Mouse (Mus musculus): ENCODE results near the gene Shtn1. TPM values are rescaled to one million over a fixed set of nuclear protein-coding genes. Genes with fewer than 3 reads are reported as not detected.

The Shtn1 gene
- polyA plus RNA-seq, 1 experiment from 2014 or later, result 2.7 TPM

GRCm38 (mm10) chr19:59074381-59074780, 1.5 kb downstream of the Shtn1 start:
- H3K4me2 ChIP-seq (ENCODE audit: low read depth), result no peak overlapping the region; the same call in 1 of the 2 replicates
- WGBS, result 63% methylated on average over 3 of the region's 3 CpGs
- ATAC-seq (ENCODE audit: insufficient read depth, low FRiP score, low TSS enrichment) (no peak), DNase-seq (ENCODE audit: low spot score) (no peak)
- no peak overlapping the region for H3K9ac ChIP-seq (ENCODE audit: low read length)
- no peaks in the 10 kb centered on the region for H3K9me3 ChIP-seq (ENCODE audit: control insufficient read depth, low read length)
- H3K36me3 ChIP-seq (ENCODE audit: control insufficient read depth, insufficient read depth, low read length), result no peaks in the 10 kb centered on the region
- H3K27ac ChIP-seq (ENCODE audit: low read depth, low read length), result no peak overlapping the region
- H3K4me1 ChIP-seq (ENCODE audit: control insufficient read depth, insufficient read depth, low read length), result peaks cover 5% of the 10 kb centered on the region; the same call in 1 of the 2 replicates
- no peak overlapping the region for H3K4me3 ChIP-seq (ENCODE audit: low read depth, low read length)
- peaks cover 28% of the 10 kb centered on the region for H3K27me3 ChIP-seq (ENCODE audit: control insufficient read depth, insufficient read depth, low read length)

- no peak overlapping the region for H3K4me2 ChIP-seq (ENCODE audit: low read depth)
- no peak overlapping the region for H3K9ac ChIP-seq (ENCODE audit: low read length)
- no peak overlapping the region for H3K27ac ChIP-seq (ENCODE audit: low read depth, low read length)
- H3K4me1 ChIP-seq (ENCODE audit: control insufficient read depth, insufficient read depth, low read length), result peaks cover 5% of the 10 kb centered on the region; the same call in 1 of the 2 replicates
- no peaks in the 10 kb centered on the region for H3K36me3 ChIP-seq (ENCODE audit: control insufficient read depth, insufficient read depth, low read length)
- no peak for DNase-seq (ENCODE audit: low spot score)
- 88% methylated on average over 6 of the region's 6 CpGs for WGBS
- no peak for ATAC-seq (ENCODE audit: insufficient read depth, low FRiP score, low TSS enrichment)
- no peak overlapping the region for H3K4me3 ChIP-seq (ENCODE audit: low read depth, low read length)
- H3K27me3 ChIP-seq (ENCODE audit: control insufficient read depth, insufficient read depth, low read length), result peaks cover 28% of the 10 kb centered on the region
- no peaks in the 10 kb centered on the region for H3K9me3 ChIP-seq (ENCODE audit: control insufficient read depth, low read length)
Observed at GRCm38 (mm10) chr19:59073006-59073405, 2.9 kb downstream of the Shtn1 start.

GRCm38 (mm10) chr19:59071979-59072378, 3.9 kb downstream of the Shtn1 start:
- Histone ChIP-seq H3K36me3 (ENCODE audit: control insufficient read depth, insufficient read depth, low read length) (no peaks in the 10 kb centered on the region), H3K9ac (ENCODE audit: low read length) (no peak overlapping the region), H3K4me3 (ENCODE audit: low read depth, low read length) (no peak overlapping the region), H3K27me3 (ENCODE audit: control insufficient read depth, insufficient read depth, low read length) (peaks cover 28% of the 10 kb centered on the region), H3K4me1 (ENCODE audit: control insufficient read depth, insufficient read depth, low read length) (peaks cover 5% of the 10 kb centered on the region; the same call in 1 of the 2 replicates), H3K9me3 (ENCODE audit: control insufficient read depth, low read length) (no peaks in the 10 kb centered on the region), H3K27ac (ENCODE audit: low read depth, low read length) (no peak overlapping the region), H3K4me2 (ENCODE audit: low read depth) (no peak overlapping the region)
- ATAC-seq (ENCODE audit: insufficient read depth, low FRiP score, low TSS enrichment) (no peak), DNase-seq (ENCODE audit: low spot score) (no peak)
- 91% methylated on average over 2 of the region's 2 CpGs for WGBS

DNA sequence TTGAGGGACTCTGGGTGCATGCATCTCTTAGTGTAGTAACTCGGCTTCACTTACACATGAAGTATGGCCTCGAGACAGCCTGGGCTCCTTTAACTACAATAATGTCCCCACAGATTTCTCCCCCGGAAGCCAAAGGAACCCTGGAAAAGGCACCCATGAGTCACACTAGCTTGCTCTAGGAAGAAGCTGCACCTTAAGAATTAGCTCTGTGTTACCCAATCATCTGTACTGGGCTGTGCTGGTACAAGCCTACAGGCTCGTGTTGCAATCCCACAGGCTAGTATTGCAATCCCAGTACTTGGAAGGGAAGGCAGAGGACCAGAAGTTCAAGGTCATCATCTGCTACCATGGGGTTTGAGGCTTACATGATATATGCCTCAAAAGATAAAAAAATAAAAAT, 4.5 kb downstream of the Shtn1 start:
- Histone ChIP-seq H3K36me3 (ENCODE audit: control insufficient read depth, insufficient read depth, low read length) (no peaks in the 10 kb centered on the region), H3K4me2 (ENCODE audit: low read depth) (no peak overlapping the region), H3K27me3 (ENCODE audit: control insufficient read depth, insufficient read depth, low read length) (peaks cover 23% of the 10 kb centered on the region), H3K9me3 (ENCODE audit: control insufficient read depth, low read length) (no peaks in the 10 kb centered on the region), H3K4me3 (ENCODE audit: low read depth, low read length) (no peak overlapping the region), H3K27ac (ENCODE audit: low read depth, low read length) (no peak overlapping the region), H3K9ac (ENCODE audit: low read length) (no peak overlapping the region), H3K4me1 (ENCODE audit: control insufficient read depth, insufficient read depth, low read length) (peaks cover 5% of the 10 kb centered on the region; the same call in 1 of the 2 replicates)
- ATAC-seq (ENCODE audit: insufficient read depth, low FRiP score, low TSS enrichment) (no peak), DNase-seq (ENCODE audit: low spot score) (no peak)
- 85% methylated on average over 4 of the region's 4 CpGs for WGBS

- H3K27ac ChIP-seq (ENCODE audit: low read depth, low read length), result no peak overlapping the region
- no peaks in the 10 kb centered on the region for H3K9me3 ChIP-seq (ENCODE audit: control insufficient read depth, low read length)
- H3K36me3 ChIP-seq (ENCODE audit: control insufficient read depth, insufficient read depth, low read length), result no peaks in the 10 kb centered on the region
- H3K9ac ChIP-seq (ENCODE audit: low read length), result no peak overlapping the region
- no peak overlapping the region for H3K4me2 ChIP-seq (ENCODE audit: low read depth)
- no peaks in the 10 kb centered on the region for H3K4me1 ChIP-seq (ENCODE audit: control insufficient read depth, insufficient read depth, low read length)
- no peaks in the 10 kb centered on the region for H3K27me3 ChIP-seq (ENCODE audit: control insufficient read depth, insufficient read depth, low read length)
- DNase-seq (ENCODE audit: low spot score) (no peak), ATAC-seq (ENCODE audit: insufficient read depth, low FRiP score, low TSS enrichment) (no peak)
- H3K4me3 ChIP-seq (ENCODE audit: low read depth, low read length), result no peak overlapping the region
- 75% methylated on average over 1 of the region's 1 CpGs for WGBS
Observed at GRCm38 (mm10) chr19:59067652-59068051, 8.2 kb downstream of the Shtn1 start.

DNA sequence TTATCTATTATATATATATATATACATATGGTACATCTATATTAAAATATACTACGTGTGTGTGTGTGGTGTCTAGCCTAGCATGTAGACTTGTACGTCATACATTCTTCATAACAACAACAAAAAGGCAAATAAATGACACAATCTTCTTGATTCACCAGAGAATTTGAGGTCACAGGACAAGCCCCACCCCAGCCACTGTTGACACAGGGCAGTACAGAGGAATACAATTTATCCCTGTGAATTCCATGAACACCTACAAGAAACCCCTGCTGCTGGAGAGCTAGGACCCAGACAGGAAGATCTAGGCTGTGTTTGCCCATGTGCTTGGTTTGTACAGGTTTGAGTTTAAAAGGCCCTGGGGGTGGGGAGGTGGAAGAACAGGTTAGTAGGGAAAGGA, 9.2 kb downstream of the Shtn1 start:
- 92% methylated on average over 2 of the region's 2 CpGs for WGBS
- Histone ChIP-seq H3K27ac (ENCODE audit: low read depth, low read length) (no peak overlapping the region), H3K9me3 (ENCODE audit: control insufficient read depth, low read length) (no peaks in the 10 kb centered on the region)

DNA sequence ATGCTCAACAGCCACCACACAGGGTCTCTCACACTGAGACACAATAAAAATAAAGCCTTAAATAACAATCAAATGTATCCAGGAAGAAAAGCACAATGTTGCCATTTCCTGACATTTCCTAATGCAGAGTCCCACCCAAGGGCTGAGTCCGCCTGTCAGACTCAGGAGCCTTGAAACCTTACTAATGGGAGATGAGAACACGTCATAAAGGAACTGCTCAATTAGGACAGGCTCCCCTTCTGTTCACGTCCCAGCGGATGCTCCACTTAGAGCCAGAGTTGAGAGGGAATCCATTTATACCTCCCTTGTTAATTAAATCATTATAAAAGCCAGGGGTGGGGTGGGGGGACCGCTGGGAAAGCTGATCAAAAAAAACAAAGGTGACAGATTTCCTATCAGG, 9.8 kb downstream of the Shtn1 start:
- Histone ChIP-seq H3K9me3 (ENCODE audit: control insufficient read depth, low read length) (no peaks in the 10 kb centered on the region), H3K9ac (ENCODE audit: low read length) (no peak overlapping the region), H3K4me3 (ENCODE audit: low read depth, low read length) (no peak overlapping the region), H3K4me2 (ENCODE audit: low read depth) (no peak overlapping the region), H3K27ac (ENCODE audit: low read depth, low read length) (no peak overlapping the region), H3K27me3 (ENCODE audit: control insufficient read depth, insufficient read depth, low read length) (no peaks in the 10 kb centered on the region), H3K36me3 (ENCODE audit: control insufficient read depth, insufficient read depth, low read length) (no peaks in the 10 kb centered on the region), H3K4me1 (ENCODE audit: control insufficient read depth, insufficient read depth, low read length) (no peaks in the 10 kb centered on the region)
- 67% methylated on average over 5 of the region's 5 CpGs for WGBS
- DNase-seq (ENCODE audit: low spot score) (no peak), ATAC-seq (ENCODE audit: insufficient read depth, low FRiP score, low TSS enrichment) (no peak)

More for the DNA sequence above, 9.2 kb downstream of the Shtn1 start:
- H3K9ac ChIP-seq (ENCODE audit: low read length), result no peak overlapping the region
- DNase-seq (ENCODE audit: low spot score) (no peak), ATAC-seq (ENCODE audit: insufficient read depth, low FRiP score, low TSS enrichment) (no peak)
- no peaks in the 10 kb centered on the region for H3K4me1 ChIP-seq (ENCODE audit: control insufficient read depth, insufficient read depth, low read length)
- H3K27me3 ChIP-seq (ENCODE audit: control insufficient read depth, insufficient read depth, low read length), result no peaks in the 10 kb centered on the region
- H3K4me2 ChIP-seq (ENCODE audit: low read depth), result no peak overlapping the region
- no peaks in the 10 kb centered on the region for H3K36me3 ChIP-seq (ENCODE audit: control insufficient read depth, insufficient read depth, low read length)
- H3K4me3 ChIP-seq (ENCODE audit: low read depth, low read length), result no peak overlapping the region

GRCm38 (mm10) chr19:59064616-59065015, 11.3 kb downstream of the Shtn1 start:
- no peak overlapping the region for H3K9ac ChIP-seq (ENCODE audit: low read length)
- 86% methylated on average over 5 of the region's 5 CpGs for WGBS
- no peaks in the 10 kb centered on the region for H3K36me3 ChIP-seq (ENCODE audit: control insufficient read depth, insufficient read depth, low read length)
- no peaks in the 10 kb centered on the region for H3K9me3 ChIP-seq (ENCODE audit: control insufficient read depth, low read length)
- ATAC-seq (ENCODE audit: insufficient read depth, low FRiP score, low TSS enrichment) (no peak), DNase-seq (ENCODE audit: low spot score) (no peak)
- H3K4me2 ChIP-seq (ENCODE audit: low read depth), result no peak overlapping the region
- H3K4me1 ChIP-seq (ENCODE audit: control insufficient read depth, insufficient read depth, low read length), result no peaks in the 10 kb centered on the region
- no peak overlapping the region for H3K4me3 ChIP-seq (ENCODE audit: low read depth, low read length)
- H3K27ac ChIP-seq (ENCODE audit: low read depth, low read length), result no peak overlapping the region
- H3K27me3 ChIP-seq (ENCODE audit: control insufficient read depth, insufficient read depth, low read length), result no peaks in the 10 kb centered on the region

DNA sequence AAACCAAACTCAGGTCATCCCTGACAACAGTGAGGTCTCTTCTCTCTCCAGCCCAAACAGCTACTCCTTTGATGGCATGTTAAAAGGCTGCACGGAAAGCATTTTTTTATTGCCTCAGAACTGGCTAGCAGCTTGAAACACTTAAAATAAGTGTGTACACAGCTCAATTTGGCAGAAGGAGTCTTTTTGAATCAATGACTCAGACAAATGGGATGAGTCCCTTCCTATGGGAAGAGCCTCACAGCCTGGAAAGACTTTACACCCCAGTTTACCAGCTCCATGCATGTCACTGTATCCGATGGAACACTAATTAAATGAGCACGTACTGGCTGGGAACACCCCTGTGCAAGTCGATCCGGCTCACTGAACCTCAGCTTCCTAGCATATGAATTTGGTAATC, 12.3 kb downstream of the Shtn1 start:
- Histone ChIP-seq H3K4me2 (ENCODE audit: low read depth) (no peak overlapping the region), H3K36me3 (ENCODE audit: control insufficient read depth, insufficient read depth, low read length) (no peaks in the 10 kb centered on the region), H3K9me3 (ENCODE audit: control insufficient read depth, low read length) (no peaks in the 10 kb centered on the region), H3K27ac (ENCODE audit: low read depth, low read length) (no peak overlapping the region), H3K4me1 (ENCODE audit: control insufficient read depth, insufficient read depth, low read length) (no peaks in the 10 kb centered on the region), H3K9ac (ENCODE audit: low read length) (no peak overlapping the region), H3K4me3 (ENCODE audit: low read depth, low read length) (no peak overlapping the region), H3K27me3 (ENCODE audit: control insufficient read depth, insufficient read depth, low read length) (no peaks in the 10 kb centered on the region)
- 92% methylated on average over 5 of the region's 5 CpGs for WGBS
- DNase-seq (ENCODE audit: low spot score) (no peak), ATAC-seq (ENCODE audit: insufficient read depth, low FRiP score, low TSS enrichment) (no peak)

All from neural tube, embryonic 11.5 days (tissue).